Mouse (Mus musculus): ENCODE results near the gene Was.
"Not testable (repeated sequence)": the region's sequence is repeated elsewhere in the genome, so short reads cannot be mapped to it uniquely, and the experiment has no call there.

Was gene

DNA sequence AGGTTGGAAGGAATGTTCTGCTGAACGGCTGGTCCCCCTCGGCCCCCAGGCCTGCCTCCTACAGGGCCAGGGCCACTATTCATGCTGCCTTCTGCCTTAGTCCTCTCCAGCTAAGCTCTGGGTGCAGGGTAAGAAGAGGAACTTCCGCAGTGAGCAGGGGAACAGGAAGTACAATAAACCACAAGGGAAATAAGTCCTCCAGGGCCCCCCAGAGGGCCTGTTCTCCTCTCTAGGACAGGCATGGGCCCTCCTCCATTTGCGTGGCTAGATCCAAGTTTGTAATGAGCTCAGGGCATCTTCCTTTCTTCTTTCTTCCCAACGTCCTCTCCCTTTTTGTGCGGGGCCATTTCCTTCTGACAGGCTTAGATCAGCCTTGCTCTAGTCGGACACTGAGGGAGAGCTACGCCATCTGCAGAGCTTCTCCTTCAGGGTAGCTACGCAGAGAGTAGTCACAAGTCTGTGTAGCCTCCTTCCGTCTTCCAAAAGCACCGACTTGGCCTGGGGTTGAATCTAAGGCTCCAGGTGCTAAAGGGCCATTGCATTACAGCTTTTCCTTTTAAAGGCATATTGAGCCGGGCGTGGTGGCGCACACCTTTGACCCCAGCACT is at the start of gene Was:
Gene Was (minus strand): TSS at position 153 of the 608 bp plus-strand sequence.
- ChIA-PET POLR2A (interaction anchor here in 3 of 4 experiments (0.5 to 2.6 kb wide), 21 partner anchors 13 to 368 kb away, joined by 3 to 15 read pairs (median 4); partner anchors contain the start of genes Suv39h1 (in 3 of the 3), Hdac6 (in 2 of the 3), Gm45208 (in 1 of the 3) and Praf2 (in 1 of the 3)), CTCF (interaction anchor here in 1 of 4 experiments (0.5 kb wide), 1 partner anchor 9 kb away, joined by 11 read pairs; no protein-coding TSS in a partner anchor)

DNA sequence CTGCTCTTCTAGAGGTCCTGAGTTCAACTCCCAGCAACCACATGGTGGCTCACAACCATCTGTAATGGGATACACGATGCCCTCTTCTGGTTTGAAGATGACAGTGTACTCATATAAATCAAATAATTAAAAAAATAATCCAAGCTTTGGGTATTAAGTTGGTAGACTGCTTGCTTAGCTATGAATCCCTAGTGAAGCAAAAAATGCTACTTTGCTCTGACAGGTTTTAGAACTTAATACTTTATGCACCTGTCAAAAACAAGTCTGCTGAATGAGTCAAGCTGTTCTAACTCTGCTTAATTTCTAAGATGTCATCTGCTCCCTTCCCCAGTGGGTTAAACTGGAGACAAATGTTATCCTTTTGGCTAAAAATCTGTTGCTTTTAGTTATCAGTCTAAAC is 49.2 kb upstream of the Was start:
- POLR2A ChIA-PET: interaction anchor here in 3 of 4 experiments (0.5 to 5.8 kb wide), 27 partner anchors 8 to 374 kb away, joined by 3 to 48 read pairs (median 5); partner anchors contain the start of genes Ftsj1 (in 1 of the 3), Porcn (in 1 of the 3), Rbm3 (in 1 of the 3) and Was (in 1 of the 3)
- CTCF ChIA-PET: interaction anchor here in 2 of 4 experiments (0.6 to 1.3 kb wide), 2 partner anchors 25 to 144 kb away, joined by 3 read pairs; no protein-coding TSS in a partner anchor

DNA sequence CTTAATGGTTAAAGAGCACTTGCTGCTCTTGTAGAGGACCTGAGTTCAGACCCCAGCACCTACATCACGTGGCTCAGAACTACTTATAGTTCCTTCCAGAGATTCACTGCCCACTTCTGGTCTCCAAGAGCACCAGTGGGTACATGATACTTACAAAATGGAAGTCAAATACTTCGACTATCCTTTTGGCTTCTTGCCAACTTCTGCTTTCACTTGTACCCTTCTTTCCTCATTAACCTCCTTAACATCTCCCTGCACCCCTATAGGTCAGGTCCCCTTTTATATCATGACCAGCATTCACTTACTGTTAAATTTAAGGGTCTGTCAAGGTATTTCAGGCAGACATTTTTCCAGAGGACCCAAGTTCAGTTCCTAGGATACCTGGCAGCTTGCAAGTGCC is 45.6 kb upstream of the Was start:
- CTCF ChIA-PET: interaction anchor here in 1 of 4 experiments (0.7 kb wide), 1 partner anchor 127 kb away, joined by 7 read pairs; no protein-coding TSS in a partner anchor

DNA sequence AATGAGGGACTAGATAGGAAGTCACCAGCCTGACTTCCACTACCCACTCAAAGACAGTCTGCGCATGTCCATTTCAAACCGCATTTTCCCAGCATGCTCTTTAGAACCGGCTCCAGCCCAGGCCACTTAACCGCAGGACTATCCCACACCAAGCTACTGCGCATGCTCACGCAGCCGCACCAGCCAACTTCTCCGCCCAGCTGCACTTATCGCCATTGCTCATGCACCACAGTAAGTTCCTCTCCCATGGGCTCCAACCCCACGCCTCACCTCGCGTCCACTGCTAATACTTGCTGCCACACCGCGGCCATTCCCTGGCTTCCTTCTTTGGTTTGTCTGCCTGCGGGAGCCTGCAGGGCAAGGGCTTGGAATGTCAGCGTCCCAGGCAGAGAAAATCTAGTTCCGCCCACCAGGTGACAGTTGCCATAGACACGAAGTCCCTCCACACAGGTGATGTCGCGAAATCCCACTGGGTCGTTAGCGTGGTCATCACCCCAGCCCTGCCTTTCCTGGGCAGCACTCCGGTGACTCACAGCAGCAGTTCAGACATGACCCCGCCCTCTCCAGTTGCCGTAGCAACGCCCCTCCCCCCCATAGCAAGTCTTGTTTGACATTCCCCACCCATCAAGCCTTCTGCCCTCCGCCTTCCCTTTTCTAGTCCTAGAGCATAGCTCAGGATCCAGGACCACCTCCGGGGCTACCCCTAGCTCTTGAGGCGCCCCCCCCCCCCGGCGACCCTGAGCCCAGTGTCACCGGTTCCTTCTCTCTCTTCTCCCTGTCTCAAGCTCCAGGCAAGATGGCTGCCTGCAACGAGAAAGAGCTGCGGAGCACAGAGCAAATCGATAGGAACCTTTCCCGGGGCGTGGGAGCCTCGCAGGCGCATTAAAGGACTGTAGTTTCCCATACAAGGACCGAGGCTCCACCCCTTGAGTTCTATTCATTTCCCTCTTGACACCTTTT is 42.0 kb upstream of the Was start, which contains the start of gene Wdr13:
Gene Wdr13 (minus strand): TSS at position 876 of the 960 bp plus-strand sequence.
- ChIA-PET POLR2A (interaction anchor here (0.6 to 6.3 kb wide), 51 partner anchors 8 to 1145 kb away, joined by 3 to 92 read pairs (median 3); partner anchors contain the start of genes Rbm3 (in 3 of the 4), Ebp (in 2 of the 4), Hdac6 (in 2 of the 4) and Suv39h1 (in 2 of the 4)), CTCF (interaction anchor here in 1 of 4 experiments (0.7 kb wide), 1 partner anchor 706 kb away, joined by 4 read pairs; no protein-coding TSS in a partner anchor)

More for the DNA sequence above, 45.6 kb upstream of the Was start:
- POLR2A ChIA-PET: interaction anchor here in 2 of 4 experiments (0.6 to 6.3 kb wide), 3 partner anchors 10 to 130 kb away, joined by 3 to 92 read pairs (median 6); partner anchors contain the start of genes Ebp (in 1 of the 2) and Rbm3 (in 1 of the 2)

DNA sequence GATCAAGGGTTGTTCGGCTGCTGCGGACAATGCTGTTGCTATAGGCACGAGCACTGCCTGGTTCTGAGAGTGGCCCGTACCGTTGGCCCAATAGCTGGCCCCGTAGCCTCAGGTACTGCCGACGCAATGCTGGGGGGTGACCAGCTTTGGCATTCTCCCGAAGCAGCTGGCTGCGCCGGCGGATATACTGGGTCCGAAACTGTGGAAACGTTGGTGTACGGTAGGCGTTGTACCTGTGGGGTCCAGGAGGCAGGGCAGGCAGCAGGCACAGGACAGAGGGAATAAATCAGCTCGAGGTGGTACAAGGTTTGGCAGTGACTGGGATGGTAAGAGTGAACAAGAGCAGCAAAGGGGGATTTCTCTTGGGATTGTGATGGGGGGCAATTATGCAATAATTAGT is 41.1 kb upstream of the Was start:
- POLR2A ChIA-PET: interaction anchor here in 3 of 4 experiments (0.6 to 6.3 kb wide), 23 partner anchors 9 to 369 kb away, joined by 3 to 92 read pairs (median 4); partner anchors contain the start of genes Rbm3 (in 3 of the 3), Ftsj1 (in 2 of the 3), Ebp (in 1 of the 3) and Suv39h1 (in 1 of the 3)
- CTCF ChIA-PET: no interaction called here

DNA sequence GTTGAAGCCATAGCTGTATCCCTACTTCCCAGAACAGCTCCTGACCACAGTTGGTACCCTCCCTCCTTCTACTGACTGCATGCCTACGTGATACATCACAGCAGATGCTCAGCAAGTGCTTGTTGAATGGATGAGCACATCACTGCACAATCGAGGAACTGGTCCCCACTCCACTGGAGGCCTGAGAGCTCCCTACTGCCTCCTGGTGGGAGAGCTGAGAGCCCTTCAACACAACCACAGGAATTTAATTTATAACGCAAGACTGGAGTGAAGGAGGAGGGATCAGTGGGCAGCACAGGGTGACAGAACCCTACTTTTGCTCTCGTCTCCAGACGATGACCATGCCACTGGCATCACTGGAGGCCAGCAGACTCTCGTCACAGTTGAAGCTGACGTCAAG is 34.9 kb upstream of the Was start:
- POLR2A ChIA-PET: interaction anchor here in 3 of 4 experiments (0.6 to 1.9 kb wide), 15 partner anchors 9 to 281 kb away, joined by 3 to 12 read pairs (median 4); partner anchors contain the start of genes Ftsj1 (in 1 of the 3), Rbm3 (in 1 of the 3) and Suv39h1 (in 1 of the 3)
- CTCF ChIA-PET: interaction anchor here in 3 of 4 experiments (0.6 to 1.9 kb wide), 11 partner anchors 10 to 517 kb away, joined by 3 to 9 read pairs (median 4); no protein-coding TSS in a partner anchor

DNA sequence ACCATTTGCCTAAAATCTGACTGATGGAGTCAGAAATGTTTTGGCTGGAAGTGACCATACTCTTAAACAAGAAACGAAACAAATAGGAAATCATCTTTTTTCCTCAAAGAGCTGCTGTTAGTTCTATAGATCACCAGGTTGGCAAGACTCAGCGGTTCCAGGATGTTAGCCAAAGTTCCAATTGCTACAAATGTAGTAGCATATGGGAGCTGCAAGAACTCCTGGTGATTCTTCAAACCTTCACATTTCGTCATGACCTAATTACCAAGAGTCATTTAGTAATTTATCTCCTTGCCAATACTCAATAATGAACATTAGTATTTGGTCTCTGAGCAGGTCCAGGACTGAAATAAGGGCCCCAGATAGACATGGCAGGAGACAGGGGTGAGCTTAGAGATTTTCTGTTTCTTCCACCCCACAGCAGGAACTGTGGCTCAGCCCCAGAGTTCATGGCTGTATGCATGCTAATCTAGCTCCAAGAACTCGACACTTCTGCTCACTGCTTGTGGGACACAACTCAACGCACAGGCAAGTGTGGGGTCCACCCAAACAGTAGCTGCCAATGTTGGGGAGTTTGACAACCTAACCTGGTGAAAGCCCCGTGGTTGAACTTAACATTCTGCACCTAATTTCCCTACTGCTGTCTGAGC is 33.6 kb upstream of the Was start:
- ChIA-PET CTCF (interaction anchor here (0.6 to 1.5 kb wide), 4 partner anchors 20 to 331 kb away, joined by 4 to 5 read pairs (median 4); no protein-coding TSS in a partner anchor), POLR2A (interaction anchor here in 3 of 4 experiments (0.7 to 1.9 kb wide), 3 partner anchors 17 to 68 kb away, joined by 3 to 12 read pairs (median 3); partner anchors contain the start of gene Rbm3 (in 1 of the 3))

DNA sequence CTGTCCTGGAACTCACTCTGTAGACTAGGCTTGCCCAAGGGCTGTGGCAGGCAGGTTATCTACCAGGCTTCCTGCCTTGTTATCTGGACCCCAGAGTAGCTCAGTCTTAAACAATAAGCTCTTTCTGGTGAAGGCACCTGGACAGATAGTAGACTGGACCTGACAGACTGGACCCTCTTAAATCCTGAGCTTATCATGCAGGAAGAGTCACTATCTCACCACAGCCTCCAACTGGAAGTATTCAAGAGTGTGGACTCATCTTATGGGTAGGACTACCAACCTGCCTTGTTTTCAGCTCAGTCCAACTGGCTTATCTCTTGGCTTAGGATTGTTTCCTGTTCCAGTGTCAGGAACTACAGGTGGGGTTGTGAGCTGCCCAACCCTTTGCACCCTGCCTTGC is 27.0 kb upstream of the Was start:
- CTCF ChIA-PET: interaction anchor here in 2 of 4 experiments (0.5 to 1.2 kb wide), 3 partner anchors 16 to 180 kb away, joined by 3 to 11 read pairs (median 4); no protein-coding TSS in a partner anchor
- POLR2A ChIA-PET: interaction anchor here in 2 of 4 experiments (0.7 to 1.4 kb wide), 3 partner anchors 20 to 352 kb away, joined by 3 read pairs; partner anchors contain the start of gene Ftsj1 (in 1 of the 2)

DNA sequence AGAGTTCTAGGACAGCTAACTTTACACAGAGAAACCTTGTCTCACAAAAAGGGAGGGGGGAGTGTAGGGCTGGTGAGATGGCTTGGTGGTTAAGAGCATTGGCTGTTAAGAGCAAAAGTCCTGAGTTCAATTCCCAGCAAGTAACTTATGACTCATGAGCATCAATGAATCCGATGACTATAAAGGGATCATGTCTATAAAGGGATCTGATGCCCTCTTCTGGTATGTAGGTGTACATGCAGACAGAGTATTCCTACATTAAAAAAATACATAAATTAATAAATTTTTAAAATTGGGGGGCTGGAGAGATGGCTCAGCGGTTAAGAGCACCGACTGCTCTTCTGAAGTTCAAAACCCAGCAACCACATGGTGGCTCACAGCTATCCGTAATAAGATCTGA is 25.0 kb upstream of the Was start:
- ChIA-PET POLR2A (interaction anchor here in 1 of 4 experiments (0.8 kb wide), 1 partner anchor 22 kb away, joined by 3 read pairs; no protein-coding TSS in a partner anchor), CTCF (interaction anchor here in 1 of 4 experiments (1.3 kb wide), 1 partner anchor 10 kb away, joined by 3 read pairs; no protein-coding TSS in a partner anchor)

DNA sequence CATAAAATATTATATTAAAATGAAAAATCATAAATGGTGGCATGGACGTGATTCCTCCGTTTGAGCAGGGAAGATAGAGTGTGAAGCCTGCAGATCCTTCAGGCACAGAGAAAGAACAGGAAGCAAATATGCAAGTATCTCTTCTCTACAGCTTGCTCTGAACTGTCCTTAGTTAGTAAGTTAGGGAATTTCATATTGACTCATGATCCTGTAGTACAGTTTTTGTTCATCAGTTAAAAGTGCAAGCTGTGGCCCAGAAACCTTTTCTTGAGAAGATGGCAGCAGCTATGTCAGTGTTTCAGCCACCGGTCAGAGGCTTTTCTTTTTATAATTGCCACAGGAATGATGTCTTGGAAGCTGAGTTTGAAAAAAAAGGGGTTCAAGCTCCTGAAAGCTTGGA is 14.7 kb upstream of the Was start:
- ChIA-PET POLR2A (interaction anchor here in 2 of 4 experiments (0.6 to 1.3 kb wide), 3 partner anchors 28 to 212 kb away, joined by 3 to 4 read pairs (median 3); partner anchors contain the start of genes Rbm3 (in 1 of the 2) and Wdr13 (in 1 of the 2)), CTCF (interaction anchor here in 1 of 4 experiments (1.6 kb wide), 1 partner anchor 206 kb away, joined by 4 read pairs; the partner anchor contains the start of genes Pqbp1 and Timm17b)

DNA sequence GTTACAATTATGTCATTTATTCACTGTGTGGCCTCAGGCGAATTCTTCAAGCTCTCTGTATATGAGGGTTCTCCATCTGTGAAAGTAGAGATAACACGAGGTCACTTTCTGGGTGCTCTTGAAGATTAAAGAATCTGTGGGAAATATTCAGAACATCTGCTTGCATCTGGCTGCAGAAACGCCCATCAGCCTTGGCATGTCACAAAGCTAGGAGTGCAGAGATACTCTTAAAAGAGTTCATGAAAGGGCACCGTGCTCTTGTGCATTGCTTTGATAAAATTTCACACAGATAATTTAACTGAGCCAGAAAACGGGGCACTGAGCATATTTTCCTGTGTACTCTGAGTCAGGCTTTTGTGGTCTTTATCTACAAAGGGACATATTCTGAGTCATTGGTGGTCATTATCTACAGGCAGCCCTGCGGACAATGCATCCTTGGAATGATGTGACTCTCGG is 11.9 kb upstream of the Was start:
- ChIA-PET POLR2A (interaction anchor here in 1 of 4 experiments (0.7 kb wide), 1 partner anchor 28 kb away, joined by 3 read pairs; the partner anchor contains the start of gene Suv39h1), CTCF (no interaction called here)

DNA sequence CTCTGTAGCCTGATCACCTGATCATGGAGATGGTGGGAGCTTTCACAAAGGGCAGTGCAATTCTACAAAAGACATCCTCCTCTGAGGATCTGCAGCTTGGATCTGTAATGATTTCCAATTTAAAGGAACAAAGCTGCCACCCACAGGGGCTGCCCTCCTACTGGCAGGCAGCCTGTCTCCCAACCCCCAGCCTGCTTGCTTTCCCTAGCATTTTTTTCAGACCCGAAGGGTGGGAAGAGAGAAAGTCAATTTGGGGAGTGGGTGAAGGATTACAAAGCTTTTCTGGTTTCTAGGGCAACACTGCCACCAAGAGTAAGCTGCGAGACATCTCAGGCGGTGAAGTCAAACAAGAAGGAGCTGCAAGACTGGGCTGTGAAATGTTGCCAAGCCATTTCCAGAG is 10.7 kb upstream of the Was start:
- CTCF ChIA-PET: interaction anchor here (0.5 to 1.3 kb wide), 16 partner anchors 12 to 1617 kb away, joined by 3 to 11 read pairs (median 4); partner anchors contain the start of gene Glod5 (in 1 of the 4)
- POLR2A ChIA-PET: interaction anchor here in 3 of 4 experiments (0.5 to 2.3 kb wide), 9 partner anchors 8 to 492 kb away, joined by 3 to 10 read pairs (median 3); partner anchors contain the start of genes Rbm3 (in 1 of the 3) and Suv39h1 (in 1 of the 3)

DNA sequence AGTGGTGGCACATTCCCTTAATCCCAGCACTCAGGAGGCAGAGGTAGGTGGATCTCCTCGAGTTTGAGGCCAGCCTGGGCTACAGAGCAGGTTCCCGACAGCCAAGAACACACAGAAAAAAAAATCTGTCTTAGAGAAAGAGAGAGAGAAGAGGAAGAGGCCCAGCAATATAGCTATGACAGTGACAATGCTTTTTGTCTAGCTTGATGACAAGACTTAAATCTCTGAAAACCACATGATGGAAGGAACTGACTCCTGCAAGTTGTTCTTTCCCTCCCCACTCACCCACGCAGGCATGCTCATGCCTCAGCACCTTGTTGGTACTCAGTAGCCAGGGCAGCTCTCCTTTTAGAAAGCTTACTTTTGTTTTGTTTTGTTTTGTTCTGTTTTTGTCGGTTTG is 9.1 kb upstream of the Was start:
- ChIA-PET CTCF (interaction anchor here in 1 of 4 experiments (0.7 kb wide), 2 partner anchors 18 to 26 kb away, joined by 7 to 9 read pairs; no protein-coding TSS in a partner anchor), POLR2A (interaction anchor here in 3 of 4 experiments (0.6 to 2.3 kb wide), 7 partner anchors 25 to 741 kb away, joined by 3 to 11 read pairs (median 4); no protein-coding TSS in a partner anchor)

DNA sequence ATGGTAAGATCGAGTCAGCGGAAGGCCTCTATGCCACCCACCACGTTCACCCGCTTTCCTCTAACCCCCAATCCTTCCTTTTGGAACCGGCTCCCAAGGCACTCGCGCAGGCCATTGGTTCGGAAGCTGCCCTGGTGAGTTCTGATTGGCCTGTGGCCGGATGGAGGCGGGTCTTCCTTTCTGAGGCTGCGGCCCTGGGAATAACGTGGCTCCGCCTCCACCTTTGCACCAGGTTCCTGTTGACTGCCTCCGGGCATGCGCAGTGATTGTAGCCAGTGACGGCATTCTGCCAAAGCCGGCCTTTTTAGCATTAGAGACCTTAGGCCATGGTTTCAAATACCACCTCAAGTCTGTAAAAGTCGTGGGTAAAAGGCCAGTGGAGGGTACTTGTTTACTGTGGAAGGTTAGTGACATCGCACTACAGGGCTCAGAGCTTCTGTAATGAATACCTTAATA is 6.5 kb upstream of the Was start:
- ChIA-PET POLR2A (interaction anchor here in 2 of 4 experiments (0.6 to 2.0 kb wide), 7 partner anchors 22 to 155 kb away, joined by 3 to 9 read pairs (median 4); partner anchors contain the start of genes Suv39h1 (in 2 of the 2) and Ftsj1 (in 1 of the 2)), CTCF (interaction anchor here in 1 of 4 experiments (0.6 kb wide), 1 partner anchor 676 kb away, joined by 3 read pairs; no protein-coding TSS in a partner anchor)

DNA sequence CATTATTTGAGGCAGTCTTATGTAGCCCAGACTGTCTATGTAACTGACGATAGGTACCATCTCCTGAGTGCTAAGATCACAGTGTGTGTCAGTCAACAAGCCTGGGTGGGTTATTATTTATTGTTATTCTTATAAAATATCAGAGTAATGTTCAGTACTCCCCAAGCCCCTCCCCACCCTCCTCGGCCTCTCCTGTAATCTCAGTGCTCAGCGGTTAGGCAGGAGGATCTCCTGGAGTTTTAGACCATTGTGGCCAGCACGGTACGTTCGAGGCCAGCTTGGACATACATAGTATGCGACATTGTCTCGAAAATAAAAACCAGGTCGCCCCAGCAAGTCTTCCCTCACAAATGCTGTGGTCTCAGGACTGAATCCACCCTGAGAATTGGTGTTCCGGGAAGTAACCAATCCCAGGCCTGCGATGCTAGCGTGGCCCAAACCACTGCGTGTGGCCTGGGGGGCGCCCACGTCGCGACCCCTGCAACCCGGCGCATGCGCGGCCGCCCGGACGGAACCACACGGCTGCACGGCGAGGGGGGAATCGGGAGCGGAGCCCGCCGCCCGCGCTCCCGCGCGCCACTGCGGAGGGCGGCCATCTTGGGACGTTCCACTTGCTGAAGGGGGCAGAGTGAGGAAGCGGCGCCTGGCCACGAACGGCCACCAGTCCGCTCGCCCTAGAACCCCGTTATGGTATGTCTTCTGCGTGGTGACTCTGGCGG is 5.9 kb upstream of the Was start:
- CTCF ChIA-PET: not testable (repeated sequence)
- POLR2A ChIA-PET: interaction anchor here in 2 of 4 experiments (0.6 to 2.0 kb wide), 10 partner anchors 22 to 156 kb away, joined by 3 to 9 read pairs (median 4); partner anchors contain the start of genes Wdr13 (in 2 of the 2), Ftsj1 (in 1 of the 2) and Suv39h1 (in 1 of the 2)

Data from embryonic stem cell, embryonic (primary cell).